Mouse (Mus musculus) thymus, postnatal 0 days (tissue): ENCODE results near the gene Hsd17b1. TPM values are rescaled to one million over a fixed set of nuclear protein-coding genes. Genes with fewer than 3 reads are reported as not detected.

Experiments used
- DNase-seq: peaks from one replicate; pipeline ENCODE4 v3.0.0-alpha.2; 2015; ENCODE audit warnings: low spot score
- microRNA-seq: library from miRNA; unstranded; fragments of <30 nt; microRNA quantifications from one replicate; pipeline ENCODE4, GENCODE M21; 2016; ENCODE audit warnings: borderline number of aligned reads
- polyA plus RNA-seq: library from polyadenylated mRNA; unstranded; fragments of >200 nt; fragmentation: Nextera tagmentation; extraction: Ambion mirVana; gene quantifications from 2 replicates; pipeline ENCODE4 v1.2.1, GENCODE M21; 2015

The Hsd17b1 gene
- polyA plus RNA-seq, 1 experiment from 2014 or later: 0.10 TPM

DNA sequence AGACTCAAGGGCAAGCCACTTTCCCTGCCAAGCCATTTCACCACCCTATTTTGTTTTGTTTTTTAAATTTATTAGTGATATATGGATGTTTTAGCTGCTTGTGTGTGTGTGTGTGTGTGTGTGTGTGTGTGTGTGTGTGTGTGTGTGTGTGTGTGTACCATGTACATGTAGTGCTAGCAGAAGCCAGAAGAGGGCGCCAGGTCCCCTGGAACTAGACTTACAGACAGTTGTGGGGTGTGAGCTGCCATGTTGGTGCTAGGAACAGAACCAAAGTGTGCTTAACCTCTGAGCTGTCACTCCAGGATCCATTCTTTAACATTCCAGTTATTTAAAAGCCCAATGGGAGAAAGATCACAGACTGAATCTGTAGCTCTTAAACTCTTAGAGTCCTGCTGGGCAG is 48.9 kb downstream of the Hsd17b1 start:
- DNase-seq: no peak

DNA sequence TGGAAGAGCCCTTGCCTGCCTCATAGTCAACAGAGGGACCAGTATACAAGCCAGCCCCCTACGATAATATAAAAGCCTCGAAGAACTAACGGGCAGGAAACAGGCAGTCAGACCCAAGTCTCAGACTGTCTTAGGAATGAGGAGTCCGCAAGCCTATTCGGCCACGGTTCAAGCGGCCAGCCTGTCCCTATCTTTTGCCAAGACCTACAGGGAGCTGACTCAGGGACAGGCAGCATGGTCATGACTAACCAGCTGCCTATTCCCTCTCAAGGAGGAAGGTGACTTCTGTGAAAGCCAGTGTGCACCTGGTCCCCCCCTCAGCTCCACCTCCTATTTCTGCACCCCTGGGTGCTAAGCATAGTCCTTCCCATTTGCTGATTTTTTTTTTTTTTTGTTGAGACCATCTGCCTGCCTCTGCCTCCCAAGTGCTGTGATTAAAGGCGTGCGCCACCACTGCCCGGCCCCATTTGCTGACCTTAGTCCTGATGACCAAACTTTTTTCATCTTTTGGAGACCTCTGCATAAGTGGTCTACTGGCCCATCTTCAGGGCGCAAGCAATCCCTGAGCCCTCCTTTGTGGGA is 50.9 kb downstream of the Hsd17b1 start:
- DNase-seq: no peak

Small RNAs within 50 kb of the gene (microRNA-seq; reads per million reads assigned to microRNA genes)
- gene Mir6928: not detected

Other genes with a start within 250 kb of the Hsd17b1 start
- gene Stat5b, start 227.7 kb upstream of the Hsd17b1 start, polyA plus RNA-seq: 99.6 and 105 TPM in 2 replicates
- gene Stat5a, start 219.1 kb upstream of the Hsd17b1 start, polyA plus RNA-seq: 61.2 and 62.7 TPM in 2 replicates
- 79.7 and 84.2 TPM in 2 replicates for gene Stat3, start 138.9 kb upstream of the Hsd17b1 start, polyA plus RNA-seq
- 61.0 and 64.2 TPM in 2 replicates for gene Cavin1, start 107.5 kb upstream of the Hsd17b1 start, polyA plus RNA-seq
- 17.6 and 19.1 TPM in 2 replicates for gene Atp6v0a1, start 69.0 kb upstream of the Hsd17b1 start, polyA plus RNA-seq
- 10.5 and 11.5 TPM in 2 replicates for gene Naglu, start 8.4 kb upstream of the Hsd17b1 start, polyA plus RNA-seq
- gene Coasy, start 4.2 kb downstream of the Hsd17b1 start, polyA plus RNA-seq: 37.3 and 40.5 TPM in 2 replicates
- gene Mlx, start 8.9 kb downstream of the Hsd17b1 start, polyA plus RNA-seq: 79.8 and 80.8 TPM in 2 replicates
- 34.6 and 39.0 TPM in 2 replicates for gene Psmc3ip, start 17.0 kb downstream of the Hsd17b1 start, polyA plus RNA-seq
- 20.9 and 22.2 TPM in 2 replicates for gene Retreg3, start 41.5 kb downstream of the Hsd17b1 start, polyA plus RNA-seq
- 73.0 and 80.2 TPM in 2 replicates for gene Tubg1, start 41.5 kb downstream of the Hsd17b1 start, polyA plus RNA-seq
- gene Tubg2, start 77.5 kb downstream of the Hsd17b1 start, polyA plus RNA-seq: 1.5 and 1.6 TPM in 2 replicates
- 0.32 and 0.53 TPM in 2 replicates for gene Cntnap1, start 92.1 kb downstream of the Hsd17b1 start, polyA plus RNA-seq
- gene Plekhh3, start 92.9 kb downstream of the Hsd17b1 start, polyA plus RNA-seq: 2.4 and 2.8 TPM in 2 replicates
- 1.7 and 1.8 TPM in 2 replicates for gene Ccr10, start 97.0 kb downstream of the Hsd17b1 start, polyA plus RNA-seq
- gene Ezh1, start 148.1 kb downstream of the Hsd17b1 start, polyA plus RNA-seq: 13.7 and 13.8 TPM in 2 replicates
- 29.6 and 30.8 TPM in 2 replicates for gene Ramp2, start 167.6 kb downstream of the Hsd17b1 start, polyA plus RNA-seq
- 132 and 149 TPM in 2 replicates for gene Vps25, start 175.3 kb downstream of the Hsd17b1 start, polyA plus RNA-seq
- 1.4 and 2.1 TPM in 2 replicates for gene Wnk4, start 182.2 kb downstream of the Hsd17b1 start, polyA plus RNA-seq
- 1.3 and 1.9 TPM in 2 replicates for gene Cntd1, start 200.6 kb downstream of the Hsd17b1 start, polyA plus RNA-seq
- gene Coa3, start 200.7 kb downstream of the Hsd17b1 start, polyA plus RNA-seq: 164 and 179 TPM in 2 replicates
- gene Becn1, start 223.9 kb downstream of the Hsd17b1 start, polyA plus RNA-seq: 182 and 191 TPM in 2 replicates
- gene Psme3, start 237.8 kb downstream of the Hsd17b1 start, polyA plus RNA-seq: 123 and 135 TPM in 2 replicates
- gene Aoc2, start 246.7 kb downstream of the Hsd17b1 start, polyA plus RNA-seq: 0.76 and 1.0 TPM in 2 replicates